Mouse (Mus musculus) urinary bladder, adult 18-20 months (tissue): Measurements from ENCODE around the gene 2610528J11Rik.
"Not testable (repeated sequence)": the region's sequence is repeated elsewhere in the genome, so short reads cannot be mapped to it uniquely, and the experiment has no call there.

Experiments
- DNase-seq, 2 experiments: peaks; one replicate each; pipeline ENCODE4 v3.0.0; 2022; ENCODE audit warnings: low spot score in 2 of 2, mixed read lengths in 2 of 2

2610528J11Rik gene

DNA sequence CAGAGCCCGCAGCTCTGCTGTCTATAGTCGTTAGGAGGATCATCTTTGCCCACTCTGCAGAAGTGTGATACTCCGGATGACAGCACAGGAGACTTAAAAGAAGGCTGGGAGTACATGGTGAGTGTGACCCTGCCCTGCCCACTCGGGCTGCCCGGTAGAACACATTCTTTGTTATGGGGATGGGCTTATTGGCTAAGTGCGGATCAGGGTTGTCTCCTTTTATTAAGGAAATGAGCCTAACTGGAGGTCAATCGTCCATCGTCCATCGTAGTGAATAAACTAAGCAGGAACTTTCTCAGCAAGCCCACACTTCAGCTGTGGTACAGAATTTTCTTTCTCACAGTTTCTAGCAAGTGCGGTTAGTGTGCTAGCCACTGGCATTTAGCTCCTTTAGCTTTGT lies 13.1 kb downstream of the 2610528J11Rik start:
- DNase-seq = no peak

DNA sequence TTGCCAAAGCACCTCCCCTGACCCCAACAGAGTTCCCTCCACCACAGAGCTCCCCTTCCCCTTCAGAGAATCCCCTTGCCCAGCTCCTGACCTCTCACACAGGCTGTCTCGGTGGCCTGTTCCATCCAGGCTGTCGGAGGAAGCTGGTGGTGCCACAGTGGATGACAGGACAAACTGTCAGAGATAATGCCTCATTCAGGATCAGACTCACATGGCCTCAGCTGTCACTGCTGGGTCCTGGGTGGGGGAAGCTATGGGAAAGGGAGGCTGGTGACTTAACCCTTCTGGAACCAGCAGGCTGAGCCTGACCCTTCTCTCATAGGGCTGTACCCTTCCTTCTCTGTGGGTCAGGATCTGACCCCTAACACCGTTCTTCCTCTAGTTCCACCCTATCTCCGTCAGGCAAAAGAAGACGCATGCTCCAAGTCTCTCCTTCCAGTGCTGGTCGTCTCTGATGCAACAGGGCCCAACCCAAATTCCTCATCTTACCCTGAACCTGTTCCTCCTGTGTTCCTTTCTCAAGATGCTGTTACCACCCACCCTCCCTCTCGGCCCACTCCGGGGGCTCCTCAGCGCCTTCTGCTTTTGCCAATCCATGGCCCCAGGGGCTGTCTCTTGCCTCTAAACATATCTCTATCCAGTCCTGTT lies 15.8 kb downstream of the 2610528J11Rik start:
- DNase-seq = peak in 1 of 2 experiments; percentile 12

DNA sequence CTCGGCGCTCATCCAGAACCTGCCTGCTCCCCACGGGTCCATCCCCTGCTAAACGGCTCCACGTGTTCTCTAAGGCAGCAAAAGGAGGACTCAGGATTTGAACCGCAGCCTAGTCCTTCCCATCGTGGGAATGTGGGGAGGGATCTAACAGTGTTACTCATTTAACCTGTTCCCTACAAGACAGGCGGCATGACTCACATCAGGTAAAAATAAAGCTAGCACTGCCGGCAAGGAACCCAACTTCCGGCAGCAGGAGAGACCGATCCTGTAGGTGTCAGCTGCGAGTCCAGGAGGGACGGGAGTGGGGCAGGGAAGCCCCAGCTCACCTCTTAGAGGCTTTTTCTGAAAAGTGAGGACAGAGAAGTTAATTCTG lies 16.3 kb downstream of the 2610528J11Rik start:
- peak in 1 of 2 experiments; percentile 66 for DNase-seq

DNA sequence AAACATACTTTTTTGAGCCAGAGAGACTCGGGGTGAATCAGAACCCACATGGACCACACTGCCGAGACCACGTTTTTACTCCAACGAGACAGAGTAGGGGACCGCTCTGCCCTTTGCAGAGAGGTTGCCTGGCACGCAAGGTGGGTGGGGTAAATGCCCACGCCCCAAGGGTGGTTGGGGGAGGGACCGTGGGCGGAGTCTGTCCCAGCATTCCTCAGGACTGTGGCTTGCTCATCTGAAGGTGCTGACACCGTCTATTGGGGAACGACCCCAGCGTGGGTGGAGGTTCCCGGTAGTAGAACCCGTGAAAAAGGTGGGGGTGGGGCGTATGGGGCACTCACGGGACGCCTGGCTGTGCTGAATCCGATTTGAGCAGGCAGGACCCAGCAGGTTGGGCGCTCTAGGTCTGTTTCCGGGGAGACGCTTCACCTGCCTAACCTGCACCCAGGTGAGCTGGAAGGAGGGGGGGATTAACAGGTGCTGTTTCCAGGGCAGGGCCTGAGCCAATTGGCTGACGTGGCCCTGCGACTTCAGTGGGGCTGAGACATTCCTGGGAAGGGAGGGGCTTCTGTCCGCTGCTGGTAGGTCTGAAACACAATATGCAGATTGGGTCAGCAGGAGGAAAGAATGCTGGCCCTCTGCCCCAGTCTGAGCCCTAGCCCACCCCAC lies 16.9 kb downstream of the 2610528J11Rik start, which contains the start of gene Tmem125:
Gene Tmem125, minus strand, starts transcription at position 453 of the 669 bp plus-strand sequence.
- DNase-seq = peak; percentile 77 to 79

DNA sequence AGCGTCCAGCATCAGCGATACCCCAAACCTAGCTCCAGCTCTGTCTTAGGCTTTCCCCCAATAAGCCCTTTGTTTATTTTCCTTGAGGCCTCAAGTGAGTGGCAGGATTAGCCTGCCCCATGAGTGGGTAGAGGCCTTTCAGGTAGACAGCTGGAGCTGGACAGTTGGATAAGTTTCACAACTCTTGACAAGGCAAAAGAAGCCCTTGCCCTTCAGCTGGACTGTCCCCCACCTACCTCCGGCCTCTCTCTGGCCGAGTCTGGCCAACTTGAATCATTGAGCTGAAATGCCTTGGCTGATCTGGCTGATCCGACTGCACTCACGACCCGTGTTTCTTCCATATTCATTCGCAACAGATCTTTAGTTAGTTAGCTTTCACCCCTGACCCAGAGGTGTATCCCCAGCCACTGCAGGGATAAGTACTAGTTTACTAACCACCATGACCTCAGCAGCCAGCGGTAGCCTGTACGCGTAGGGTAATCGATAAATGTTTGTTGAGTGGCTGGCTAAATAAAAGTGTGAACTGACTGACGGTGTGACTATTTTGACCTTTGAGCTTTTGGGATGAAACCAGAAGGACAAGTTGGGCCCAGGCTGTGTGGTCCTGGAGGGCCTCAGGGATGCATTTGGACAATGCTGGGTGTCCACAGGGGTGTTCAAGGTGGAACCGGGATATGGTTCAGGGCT lies 17.8 kb downstream of the 2610528J11Rik start:
- no peak for DNase-seq

DNA sequence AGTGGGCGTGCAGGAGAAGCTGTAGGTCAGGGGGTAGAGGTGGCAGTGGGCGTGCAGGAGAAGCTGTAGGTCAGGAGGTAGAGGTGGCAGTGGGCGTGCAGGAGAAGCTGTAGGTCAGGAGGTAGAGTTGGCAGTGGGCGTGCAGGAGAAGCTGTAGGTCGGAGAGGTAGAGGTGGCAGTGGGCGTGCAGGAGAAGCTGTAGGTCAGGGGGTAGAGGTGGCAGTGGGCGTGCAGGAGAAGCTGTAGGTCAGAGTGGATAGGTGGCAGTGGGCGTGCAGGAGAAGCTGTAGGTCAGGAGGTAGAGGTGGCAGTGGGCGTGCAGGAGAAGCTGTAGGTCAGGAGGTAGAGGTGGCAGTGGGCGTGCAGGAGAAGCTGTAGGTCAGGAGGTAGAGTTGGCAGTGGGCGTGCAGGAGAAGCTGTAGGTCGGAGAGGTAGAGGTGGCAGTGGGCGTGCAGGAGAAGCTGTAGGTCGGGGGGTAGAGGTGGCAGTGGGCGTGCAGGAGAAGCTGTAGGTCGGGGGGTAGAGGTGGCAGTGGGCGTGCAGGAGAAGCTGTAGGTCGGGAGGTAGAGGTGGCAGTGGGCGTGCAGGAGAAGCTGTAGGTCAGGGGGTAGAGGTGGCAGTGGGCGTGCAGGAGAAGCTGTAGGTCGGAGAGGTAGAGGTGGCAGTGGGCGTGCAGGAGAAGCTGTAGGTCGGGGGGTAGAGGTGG lies 20.8 kb downstream of the 2610528J11Rik start:
- DNase-seq = peak; percentile 66 to 86

DNA sequence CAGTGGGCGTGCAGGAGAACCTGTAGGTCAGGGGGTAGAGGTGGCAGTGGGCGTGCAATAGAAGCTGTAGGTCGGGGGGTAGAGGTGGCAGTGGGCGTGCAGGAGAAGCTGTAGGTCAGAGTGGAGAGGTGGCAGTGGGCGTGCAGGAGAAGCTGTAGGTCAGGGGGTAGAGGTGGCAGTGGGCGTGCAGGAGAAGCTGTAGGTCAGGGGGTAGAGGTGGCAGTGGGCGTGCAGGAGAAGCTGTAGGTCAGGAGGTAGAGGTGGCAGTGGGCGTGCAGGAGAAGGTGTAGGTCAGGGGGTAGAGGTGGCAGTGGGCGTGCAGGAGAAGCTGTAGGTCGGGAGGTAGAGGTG lies 21.3 kb downstream of the 2610528J11Rik start:
- DNase-seq = not testable (repeated sequence)

DNA sequence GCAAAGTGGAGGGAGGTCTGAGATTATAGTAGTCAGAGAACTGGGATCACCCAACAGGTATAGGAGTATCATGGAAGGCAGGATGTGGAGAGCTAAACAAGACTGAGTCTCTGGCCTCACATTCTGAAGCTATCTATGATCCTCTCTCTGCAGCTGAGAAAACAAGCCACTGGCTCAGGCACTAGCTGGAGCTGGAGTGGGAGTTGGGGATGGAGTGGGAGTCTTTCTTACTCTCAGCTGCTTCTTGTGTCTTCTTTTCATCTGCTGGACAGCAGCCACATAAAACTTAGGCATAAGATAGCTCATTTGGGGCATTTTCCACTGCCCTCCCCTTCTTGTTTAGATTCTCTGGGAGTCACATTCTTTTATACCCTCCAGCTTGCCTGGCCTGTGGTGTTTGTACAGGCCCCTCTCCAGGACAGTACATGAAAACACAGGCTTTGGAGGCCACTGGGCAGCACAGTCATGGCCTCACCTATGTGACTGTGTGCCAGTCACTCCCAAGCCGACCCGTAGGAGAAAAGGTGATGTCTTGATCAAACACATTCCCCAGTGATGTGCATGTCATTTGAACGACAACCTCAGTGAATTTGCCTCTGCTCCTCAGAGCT lies 26.3 kb downstream of the 2610528J11Rik start:
- DNase-seq = no peak

DNA sequence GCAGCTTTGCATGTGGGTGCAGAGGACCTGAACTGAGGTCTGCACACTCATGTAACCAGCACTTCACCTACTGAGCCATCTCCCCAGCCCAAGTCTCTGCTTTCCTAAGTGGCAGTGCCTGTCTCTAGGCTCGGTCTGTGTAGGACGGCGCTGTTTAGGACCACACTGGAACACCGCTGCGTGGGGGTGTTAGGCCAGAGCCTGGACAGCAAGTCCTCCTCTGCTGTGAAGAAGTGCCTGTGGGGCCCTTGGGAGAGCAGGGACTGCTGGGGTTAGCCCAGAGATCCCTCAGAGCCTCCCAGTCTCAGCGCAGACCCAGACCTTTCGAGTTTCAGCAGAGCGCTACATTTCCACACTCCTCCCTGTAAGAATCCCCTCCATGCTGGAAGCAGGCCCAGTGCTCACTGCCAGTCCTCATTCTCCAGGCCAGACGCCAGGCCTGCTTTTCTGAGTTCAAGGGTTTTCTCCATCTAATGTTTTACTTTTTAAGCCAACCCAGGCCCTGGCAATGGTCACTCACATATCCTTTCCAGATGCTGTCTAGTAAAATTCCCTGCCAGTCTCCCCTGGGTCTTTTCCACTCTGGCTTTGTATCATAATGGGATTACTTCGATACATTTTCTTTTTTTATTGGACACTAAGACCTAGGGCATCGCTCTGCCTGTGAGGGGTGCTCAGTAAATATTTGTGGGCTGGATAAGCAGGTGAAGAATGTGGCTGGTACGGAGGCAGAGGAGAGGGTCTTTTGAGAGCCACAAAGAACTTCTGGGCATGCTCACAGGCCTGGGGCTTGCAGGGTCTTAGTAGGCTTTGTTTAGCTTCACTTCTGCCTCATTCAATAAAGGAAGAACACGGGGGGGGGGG lies 37.5 kb downstream of the 2610528J11Rik start:
- DNase-seq = no peak

DNA sequence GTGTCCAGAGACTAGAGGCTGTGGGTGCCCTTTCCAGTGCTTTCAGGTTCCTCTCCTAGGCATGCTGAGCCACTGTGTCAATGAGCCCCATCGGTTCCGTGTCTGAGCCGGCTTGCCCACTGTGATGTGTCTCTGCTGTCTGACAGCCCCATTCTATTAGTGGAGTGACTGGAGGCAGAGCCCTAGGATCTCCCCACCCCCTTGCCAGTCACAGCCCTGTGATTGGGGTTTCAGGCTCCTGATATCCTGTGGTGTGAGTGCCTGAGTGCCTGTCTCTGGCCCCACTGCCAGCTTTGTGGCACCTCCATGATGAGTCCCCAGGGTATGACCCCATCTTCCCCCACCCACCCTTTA lies 38.1 kb downstream of the 2610528J11Rik start:
- DNase-seq = no peak

DNA sequence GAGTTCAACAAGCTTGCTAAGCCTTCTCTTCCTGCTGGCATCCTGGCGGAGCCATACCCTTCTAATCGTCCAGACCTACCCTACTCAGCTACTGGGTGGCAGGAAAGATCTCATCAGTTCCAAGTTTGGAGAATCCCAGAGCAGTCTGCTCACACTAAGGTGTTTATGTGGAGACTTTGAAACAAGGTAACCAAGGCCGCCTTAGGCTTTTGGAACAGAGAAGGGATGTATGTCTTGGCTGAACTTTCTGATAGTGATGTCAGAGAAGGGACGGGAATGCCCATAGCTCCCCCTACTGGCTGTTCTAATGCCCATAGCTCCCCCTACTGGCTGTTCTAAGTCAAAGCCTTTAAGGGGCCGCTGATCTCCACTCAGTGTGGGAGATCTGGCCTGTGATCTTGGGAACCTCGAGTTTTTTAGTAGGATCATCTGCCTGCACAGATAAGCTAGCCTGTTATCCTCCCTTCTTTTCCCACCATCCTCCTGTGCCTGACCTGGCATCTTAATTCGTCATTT lies 39.4 kb downstream of the 2610528J11Rik start:
- DNase-seq = peak in 1 of 2 experiments; percentile 45

DNA sequence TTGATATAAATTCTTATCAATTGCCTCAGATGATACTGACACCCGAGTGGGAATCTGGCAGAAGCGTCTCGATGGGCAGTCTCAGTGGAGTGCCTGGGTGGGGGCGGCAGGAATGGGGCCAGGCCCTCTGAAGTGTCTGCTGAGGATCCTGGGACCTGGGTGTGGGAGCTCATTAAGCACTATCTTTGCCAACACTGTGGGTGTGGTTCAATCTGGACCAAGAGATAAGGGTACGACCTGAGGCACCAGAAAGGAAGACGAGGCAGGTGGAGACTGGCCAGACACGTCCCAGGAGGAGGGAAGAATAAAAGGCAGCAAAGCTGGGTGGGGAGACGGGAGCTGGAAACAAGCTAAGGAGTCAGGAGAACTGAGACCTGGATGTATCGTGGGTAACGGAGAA lies 41.9 kb downstream of the 2610528J11Rik start:
- no peak for DNase-seq

DNA sequence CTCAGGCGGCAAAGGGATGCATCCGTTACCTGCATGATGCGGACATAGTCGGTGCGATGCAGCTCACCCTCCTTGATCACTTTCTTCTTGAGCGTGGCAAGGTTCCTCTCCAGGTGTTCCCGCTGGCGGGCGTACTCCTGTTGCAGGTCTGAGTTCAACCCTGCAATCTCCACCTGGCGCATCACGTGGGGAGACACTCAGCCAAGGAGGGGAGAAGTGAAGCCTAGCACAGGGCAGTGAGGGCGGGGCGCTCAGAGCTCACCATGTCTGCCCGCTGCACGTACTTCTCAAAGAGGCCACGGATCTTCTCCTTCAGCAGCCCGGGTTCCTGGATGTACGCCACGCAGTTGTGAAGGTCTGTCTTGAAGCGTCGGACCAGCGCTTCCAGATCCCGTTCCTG lies 42.5 kb downstream of the 2610528J11Rik start:
- no peak for DNase-seq

DNA sequence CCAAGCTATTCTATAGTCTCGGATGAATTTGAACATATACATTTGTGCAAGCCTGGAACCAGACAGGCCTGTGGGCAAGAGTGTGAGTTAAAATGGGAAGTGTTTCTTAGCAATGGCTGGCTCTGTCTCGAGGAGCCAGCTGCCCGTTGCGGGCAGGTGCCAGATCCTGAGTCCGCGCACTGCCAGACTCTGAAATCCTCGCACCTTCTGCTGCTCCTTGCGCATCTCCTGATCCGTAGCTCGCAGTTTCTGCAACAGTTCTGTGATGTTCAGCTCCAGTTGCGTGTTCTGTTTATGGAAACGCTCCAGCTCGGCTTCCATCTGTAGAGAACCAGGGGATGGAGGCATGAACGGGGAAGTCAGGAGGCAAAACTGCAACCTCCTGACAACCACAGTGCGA lies 44.6 kb downstream of the 2610528J11Rik start:
- DNase-seq = no peak

DNA sequence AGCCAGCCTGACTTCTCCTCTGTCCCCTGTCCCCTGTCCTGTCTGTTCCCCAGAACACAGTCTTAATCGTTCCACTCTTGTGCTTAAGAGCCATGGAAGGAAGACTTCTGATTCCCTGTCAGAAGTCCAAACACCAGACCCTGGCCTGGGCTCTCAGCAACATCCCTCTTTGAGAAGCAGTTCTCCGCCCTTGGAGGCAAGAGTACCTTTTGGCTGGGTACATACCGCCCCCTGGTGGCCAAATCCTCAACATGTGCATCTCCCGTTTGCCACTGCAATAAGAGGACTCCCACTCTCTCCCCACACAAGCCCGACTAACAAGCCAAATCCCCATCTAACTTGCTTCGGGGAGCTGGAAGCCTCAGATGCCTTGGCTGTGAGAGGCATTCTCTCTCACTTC lies 49.3 kb downstream of the 2610528J11Rik start:
- peak; percentile 59 to 78 for DNase-seq

DNA sequence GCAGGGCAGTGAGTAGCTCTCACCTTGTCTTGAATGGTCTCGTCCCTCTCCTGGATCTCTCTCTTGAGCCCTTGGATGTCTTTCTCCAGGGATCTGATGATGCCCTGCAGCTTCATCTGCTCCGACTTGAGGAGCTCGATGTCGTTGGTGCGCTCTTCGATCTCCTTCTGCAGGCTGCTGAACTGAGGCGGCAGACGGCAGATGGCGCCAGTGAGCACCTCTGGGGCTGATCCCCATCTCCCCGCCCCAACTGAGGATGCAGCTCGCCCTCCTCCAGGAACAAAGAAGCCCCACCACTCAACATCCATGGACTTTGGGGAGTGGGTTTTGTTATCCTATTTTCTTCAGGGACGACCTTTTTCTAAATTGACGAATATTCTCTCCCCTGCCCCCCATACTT lies 52.5 kb downstream of the 2610528J11Rik start:
- DNase-seq = peak in 1 of 2 experiments; percentile 35
